Mouse (Mus musculus): Measurements from ENCODE around the gene Apba2. TPM values are rescaled to one million over a fixed set of nuclear protein-coding genes. Genes with fewer than 3 reads are reported as not detected.

Gene Apba2
- total and polyA plus RNA-seq, 2 experiments from 2014 or later: 0.42 TPM; not detected in 1

GRCm38 (mm10) chr7:64552523-64553190 lies 51.2 kb downstream of the Apba2 start:
- no peak overlapping the region for H3K4me3 ChIP-seq (ENCODE audit: low read depth, low read length)
- no peak for TF ChIP-seq CTCF (IDR thresholded peaks at IDR 0.05; ENCODE audit: low read depth)
- TF ChIP-seq EP300 (IDR thresholded peaks at IDR 0.05; ENCODE audit: low read depth): no peak
- H3K4me1 ChIP-seq (ENCODE audit: control insufficient read depth, insufficient read depth): no peaks in the 10 kb centered on the region
- WGBS: 70% methylated on average over 13 of the region's 16 CpGs
- no peak overlapping the region for H3K4me2 ChIP-seq (ENCODE audit: low read depth, low read length)
- H3K9me3 ChIP-seq (replicated peaks; ENCODE audit: control insufficient read depth, low read length): no peaks in the 10 kb centered on the region
- H3K9ac ChIP-seq (replicated peaks; ENCODE audit: low read depth, low read length): no peak overlapping the region
- H3K36me3 ChIP-seq (replicated peaks; ENCODE audit: control insufficient read depth, insufficient read depth, low read length): no peaks in the 10 kb centered on the region
- ATAC-seq (ENCODE audit: insufficient read depth, low read depth) (no peak), DNase-seq (ENCODE audit: low spot score) (no peak)
- no peak overlapping the region for H3K27ac ChIP-seq (ENCODE audit: low read depth)
- no peaks in the 10 kb centered on the region for H3K27me3 ChIP-seq (ENCODE audit: control insufficient read depth, insufficient read depth, low read length)

GRCm38 (mm10) chr7:64561711-64562498 lies 60.4 kb downstream of the Apba2 start:
- H3K4me3 ChIP-seq (ENCODE audit: low read depth, low read length): no peak overlapping the region
- H3K27me3 ChIP-seq (ENCODE audit: control insufficient read depth, insufficient read depth, low read length): no peaks in the 10 kb centered on the region
- 55% methylated on average over 9 of the region's 9 CpGs for WGBS
- H3K27ac ChIP-seq (ENCODE audit: low read depth): no peak overlapping the region
- H3K4me2 ChIP-seq (ENCODE audit: low read depth, low read length): no peak overlapping the region
- TF ChIP-seq CTCF (IDR thresholded peaks at IDR 0.05; ENCODE audit: low read depth): no peak
- TF ChIP-seq EP300 (IDR thresholded peaks at IDR 0.05; ENCODE audit: low read depth): no peak
- no peak for ATAC-seq (ENCODE audit: insufficient read depth, low read depth)
- H3K36me3 ChIP-seq (replicated peaks; ENCODE audit: control insufficient read depth, insufficient read depth, low read length): no peaks in the 10 kb centered on the region
- no peak for DNase-seq (ENCODE audit: low spot score)
- H3K4me1 ChIP-seq (ENCODE audit: control insufficient read depth, insufficient read depth): no peaks in the 10 kb centered on the region
- H3K9me3 ChIP-seq (replicated peaks; ENCODE audit: control insufficient read depth, low read length): no peaks in the 10 kb centered on the region
- no peak overlapping the region for H3K9ac ChIP-seq (replicated peaks; ENCODE audit: low read depth, low read length)

- no peak overlapping the region for H3K9ac ChIP-seq (replicated peaks; ENCODE audit: low read depth, low read length)
- H3K4me3 ChIP-seq (ENCODE audit: low read depth, low read length): no peak overlapping the region
- no peak overlapping the region for H3K27ac ChIP-seq (ENCODE audit: low read depth)
- DNase-seq (ENCODE audit: low spot score) (no peak), ATAC-seq (ENCODE audit: insufficient read depth, low read depth) (no peak)
- no peaks in the 10 kb centered on the region for H3K27me3 ChIP-seq (ENCODE audit: control insufficient read depth, insufficient read depth, low read length)
- H3K36me3 ChIP-seq (replicated peaks; ENCODE audit: control insufficient read depth, insufficient read depth, low read length): no peaks in the 10 kb centered on the region
- WGBS: 70% methylated on average over 7 of the region's 7 CpGs
- H3K4me1 ChIP-seq (ENCODE audit: control insufficient read depth, insufficient read depth): no peaks in the 10 kb centered on the region
- no peak overlapping the region for H3K4me2 ChIP-seq (ENCODE audit: low read depth, low read length)
- no peaks in the 10 kb centered on the region for H3K9me3 ChIP-seq (replicated peaks; ENCODE audit: control insufficient read depth, low read length)
- no peak for TF ChIP-seq CTCF (IDR thresholded peaks at IDR 0.05; ENCODE audit: low read depth)
- no peak for TF ChIP-seq EP300 (IDR thresholded peaks at IDR 0.05; ENCODE audit: low read depth)
Measured at GRCm38 (mm10) chr7:64564891-64565571, 63.5 kb downstream of the Apba2 start.

- Histone ChIP-seq H3K4me3 (ENCODE audit: low read depth, low read length) (no peak overlapping the region), H3K27ac (ENCODE audit: low read depth) (no peak overlapping the region), H3K4me2 (ENCODE audit: low read depth, low read length) (no peak overlapping the region), H3K9ac (replicated peaks; ENCODE audit: low read depth, low read length) (no peak overlapping the region), H3K4me1 (ENCODE audit: control insufficient read depth, insufficient read depth) (no peaks in the 10 kb centered on the region), H3K27me3 (ENCODE audit: control insufficient read depth, insufficient read depth, low read length) (no peaks in the 10 kb centered on the region), H3K36me3 (replicated peaks; ENCODE audit: control insufficient read depth, insufficient read depth, low read length) (no peaks in the 10 kb centered on the region), H3K9me3 (replicated peaks; ENCODE audit: control insufficient read depth, low read length) (no peaks in the 10 kb centered on the region)
- ATAC-seq (ENCODE audit: insufficient read depth, low read depth): no peak
- DNase-seq (ENCODE audit: low spot score): no peak
- TF ChIP-seq CTCF (IDR thresholded peaks at IDR 0.05; ENCODE audit: low read depth): no peak
- 66% methylated on average over 10 of the region's 10 CpGs for WGBS
Measured at GRCm38 (mm10) chr7:64566371-64567243, 65.1 kb downstream of the Apba2 start.

- no peak overlapping the region for H3K27ac ChIP-seq (ENCODE audit: low read depth)
- no peaks in the 10 kb centered on the region for H3K27me3 ChIP-seq (ENCODE audit: control insufficient read depth, insufficient read depth, low read length)
- H3K9me3 ChIP-seq (replicated peaks; ENCODE audit: control insufficient read depth, low read length): no peaks in the 10 kb centered on the region
- H3K36me3 ChIP-seq (replicated peaks; ENCODE audit: control insufficient read depth, insufficient read depth, low read length): no peaks in the 10 kb centered on the region
- H3K4me1 ChIP-seq (ENCODE audit: control insufficient read depth, insufficient read depth): no peaks in the 10 kb centered on the region
- H3K9ac ChIP-seq (replicated peaks; ENCODE audit: low read depth, low read length): no peak overlapping the region
- DNase-seq (ENCODE audit: low spot score) (no peak), ATAC-seq (ENCODE audit: insufficient read depth, low read depth) (no peak)
- no peak for TF ChIP-seq CTCF (IDR thresholded peaks at IDR 0.05; ENCODE audit: low read depth)
- H3K4me3 ChIP-seq (ENCODE audit: low read depth, low read length): no peak overlapping the region
- 66% methylated on average over 4 of the region's 4 CpGs for WGBS
- no peak overlapping the region for H3K4me2 ChIP-seq (ENCODE audit: low read depth, low read length)
Measured at GRCm38 (mm10) chr7:64568722-64569121, 67.2 kb downstream of the Apba2 start.

All from heart, postnatal 0 days (tissue).